Mouse (Mus musculus): ENCODE results near the gene Fcer2a. TPM values are rescaled to one million over a fixed set of nuclear protein-coding genes. Genes with fewer than 3 reads are reported as not detected.

Gene Fcer2a
- polyA plus RNA-seq, 1 experiment from 2014 or later, result not detected

DNA sequence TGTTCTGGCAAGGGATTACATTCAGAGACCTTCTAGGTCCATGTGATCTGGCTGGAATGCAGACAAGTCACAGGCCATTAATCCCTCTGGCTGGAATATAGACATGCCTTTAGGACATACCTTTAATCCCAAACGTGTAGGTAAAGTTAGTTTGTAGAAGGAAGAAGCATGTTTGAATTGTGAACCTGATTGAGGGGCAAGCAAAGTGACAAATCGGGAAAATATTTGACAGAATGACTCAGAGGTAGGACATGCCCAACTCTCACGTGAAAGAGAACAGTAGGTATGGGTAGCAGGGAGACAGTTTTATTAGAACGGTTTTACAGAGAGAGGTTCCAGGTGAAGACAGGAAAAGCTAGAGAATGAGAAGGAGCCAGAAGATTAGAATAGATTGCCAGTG is 46.4 kb downstream of the Fcer2a start:
- Histone ChIP-seq H3K9me3 (no peaks in the 10 kb centered on the region), H3K4me1 (no peaks in the 10 kb centered on the region), H3K27me3 (no peaks in the 10 kb centered on the region), H3K9ac (no peak overlapping the region), H3K4me3 (no peak overlapping the region), H3K36me3 (no peaks in the 10 kb centered on the region), H3K27ac (no peak overlapping the region), H3K4me2 (no peak overlapping the region)
- 63% methylated on average over 4 of the region's 4 CpGs for WGBS
- no peak for ATAC-seq (ENCODE audit: borderline replicate concordance, extremely low read depth, low FRiP score, low TSS enrichment)

DNA sequence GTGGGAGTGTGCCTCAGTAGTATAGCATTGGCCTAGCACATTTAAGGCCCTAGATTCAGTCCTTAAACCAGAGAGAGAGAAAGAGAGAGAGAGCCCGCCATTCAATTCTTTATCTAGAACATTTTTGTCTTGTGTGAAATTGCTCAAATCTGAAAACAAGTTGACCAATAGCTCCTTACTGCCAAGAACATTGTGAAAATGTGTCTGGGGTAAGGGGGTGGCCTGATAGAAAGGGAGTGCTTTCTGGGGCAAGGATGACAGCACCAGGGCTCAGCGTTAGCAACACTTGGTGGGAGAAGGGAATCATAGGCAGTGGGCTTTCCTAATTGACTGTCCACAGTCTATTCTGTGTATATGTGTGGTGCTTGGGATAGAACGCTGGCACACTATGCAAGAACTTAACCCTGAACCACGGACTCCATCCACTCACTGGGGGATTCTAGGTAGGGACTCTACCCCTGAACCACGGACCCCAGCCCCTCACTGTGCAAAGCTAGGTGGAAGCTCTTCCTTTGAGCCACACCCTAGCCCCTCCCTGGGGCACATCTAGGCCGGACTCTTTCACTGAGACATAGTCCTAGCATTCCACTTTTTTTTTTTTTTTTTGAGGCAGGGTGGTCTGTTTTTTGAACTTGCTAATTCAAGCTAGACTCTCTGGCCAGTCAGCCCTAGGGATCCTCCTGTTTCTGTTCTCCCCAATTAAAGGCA is 47.0 kb downstream of the Fcer2a start:
- no peaks in the 10 kb centered on the region for H3K36me3 ChIP-seq
- no peak overlapping the region for H3K9ac ChIP-seq
- no peak overlapping the region for H3K4me2 ChIP-seq
- ATAC-seq (ENCODE audit: borderline replicate concordance, extremely low read depth, low FRiP score, low TSS enrichment), result no peak
- no peak overlapping the region for H3K27ac ChIP-seq
- no peaks in the 10 kb centered on the region for H3K9me3 ChIP-seq
- H3K4me3 ChIP-seq, result no peak overlapping the region
- 80% methylated on average over 6 of the region's 6 CpGs for WGBS
- H3K27me3 ChIP-seq, result no peaks in the 10 kb centered on the region
- no peaks in the 10 kb centered on the region for H3K4me1 ChIP-seq

DNA sequence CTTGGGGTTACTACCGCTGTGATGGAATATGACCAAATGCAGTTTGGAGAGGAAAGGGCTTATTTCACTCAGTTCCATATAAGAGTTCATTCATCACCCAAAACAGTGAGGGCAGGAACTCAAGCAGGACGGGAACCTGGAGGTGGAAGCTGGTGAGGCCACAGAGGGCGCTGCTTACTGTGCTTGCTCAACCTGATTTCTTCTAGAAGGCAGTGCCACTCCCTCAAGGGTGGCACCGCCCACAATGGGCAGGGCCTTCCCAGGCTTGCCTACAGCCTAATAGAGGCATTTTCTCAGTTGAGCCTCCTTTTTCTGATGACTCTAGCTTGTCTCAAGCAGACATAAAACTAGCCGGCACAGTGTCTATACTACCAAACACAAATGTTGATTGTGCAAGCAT is 48.2 kb downstream of the Fcer2a start:
- no peak overlapping the region for H3K27ac ChIP-seq
- WGBS, result 14% methylated on average over 5 of the region's 5 CpGs
- H3K4me1 ChIP-seq, result no peaks in the 10 kb centered on the region
- H3K9ac ChIP-seq, result no peak overlapping the region
- H3K27me3 ChIP-seq, result no peaks in the 10 kb centered on the region
- H3K4me3 ChIP-seq, result no peak overlapping the region
- no peaks in the 10 kb centered on the region for H3K9me3 ChIP-seq
- ATAC-seq (ENCODE audit: borderline replicate concordance, extremely low read depth, low FRiP score, low TSS enrichment), result no peak; the same call in 1 of the 2 replicates
- no peaks in the 10 kb centered on the region for H3K36me3 ChIP-seq
- H3K4me2 ChIP-seq, result no peak overlapping the region

Other genes with a start within 250 kb of the Fcer2a start
- gene Pex11g, start 226.5 kb downstream of the Fcer2a start, polyA plus RNA-seq (2015; fragmentation: Nextera tagmentation; extraction: Ambion mirVana), result 9.2 and 11.4 TPM in 2 replicates
- not detected in 2 replicates for gene Tex45, start 223.3 kb downstream of the Fcer2a start, polyA plus RNA-seq (2015; fragmentation: Nextera tagmentation; extraction: Ambion mirVana)
- 44.6 and 45.2 TPM in 2 replicates for gene Zfp358, start 201.0 kb downstream of the Fcer2a start, polyA plus RNA-seq (2015; fragmentation: Nextera tagmentation; extraction: Ambion mirVana)
- gene Mcoln1, start 193.7 kb downstream of the Fcer2a start, polyA plus RNA-seq (2015; fragmentation: Nextera tagmentation; extraction: Ambion mirVana), result 45.7 and 50.7 TPM in 2 replicates
- gene Pnpla6, start 178.8 kb downstream of the Fcer2a start, polyA plus RNA-seq (2015; fragmentation: Nextera tagmentation; extraction: Ambion mirVana), result 21.7 and 29.9 TPM in 2 replicates
- gene C330021F23Rik, start 126.2 kb downstream of the Fcer2a start, polyA plus RNA-seq (2015; fragmentation: Nextera tagmentation; extraction: Ambion mirVana), result 0.77 and 1.1 TPM in 2 replicates
- 5.8 and 6.9 TPM in 2 replicates for gene Camsap3, start 106.9 kb downstream of the Fcer2a start, polyA plus RNA-seq (2015; fragmentation: Nextera tagmentation; extraction: Ambion mirVana)
- 58.0 and 61.8 TPM in 2 replicates for gene Xab2, start 72.9 kb downstream of the Fcer2a start, polyA plus RNA-seq (2015; fragmentation: Nextera tagmentation; extraction: Ambion mirVana)
- 83.5 and 91.0 TPM in 2 replicates for gene Pet100, start 72.6 kb downstream of the Fcer2a start, polyA plus RNA-seq (2015; fragmentation: Nextera tagmentation; extraction: Ambion mirVana)
- 0.12 TPM in 1 of 2 replicates, not detected in the other for gene Pcp2, start 68.6 kb downstream of the Fcer2a start, polyA plus RNA-seq (2015; fragmentation: Nextera tagmentation; extraction: Ambion mirVana)
- 75.6 and 84.6 TPM in 2 replicates for gene Stxbp2, start 63.2 kb downstream of the Fcer2a start, polyA plus RNA-seq (2015; fragmentation: Nextera tagmentation; extraction: Ambion mirVana)
- not detected in 2 replicates for gene Retn, start 38.4 kb downstream of the Fcer2a start, polyA plus RNA-seq (2015; fragmentation: Nextera tagmentation; extraction: Ambion mirVana)
- 1.8 and 2.0 TPM in 2 replicates for gene Mcemp1, start 28.4 kb downstream of the Fcer2a start, polyA plus RNA-seq (2015; fragmentation: Nextera tagmentation; extraction: Ambion mirVana)
- gene Fcor, start 21.8 kb downstream of the Fcer2a start, polyA plus RNA-seq (2015; fragmentation: Nextera tagmentation; extraction: Ambion mirVana), result 6.8 and 8.2 TPM in 2 replicates
- 38.4 and 39.4 TPM in 2 replicates for gene Trappc5, start 17.9 kb downstream of the Fcer2a start, polyA plus RNA-seq (2015; fragmentation: Nextera tagmentation; extraction: Ambion mirVana)
- gene Clec4g, start 26.5 kb upstream of the Fcer2a start, polyA plus RNA-seq (2015; fragmentation: Nextera tagmentation; extraction: Ambion mirVana), result 0.40 and 0.47 TPM in 2 replicates
- gene Cd209a, start 54.8 kb upstream of the Fcer2a start, polyA plus RNA-seq (2015; fragmentation: Nextera tagmentation; extraction: Ambion mirVana), result 0.26 and 0.34 TPM in 2 replicates
- gene Cd209e, start 160.1 kb upstream of the Fcer2a start, polyA plus RNA-seq (2015; fragmentation: Nextera tagmentation; extraction: Ambion mirVana), result not detected in 2 replicates
- not detected in 2 replicates for gene Cd209d, start 184.4 kb upstream of the Fcer2a start, polyA plus RNA-seq (2015; fragmentation: Nextera tagmentation; extraction: Ambion mirVana)
- not detected in 2 replicates for gene Cd209b, start 232.7 kb upstream of the Fcer2a start, polyA plus RNA-seq (2015; fragmentation: Nextera tagmentation; extraction: Ambion mirVana)